Mouse (Mus musculus) forebrain, embryonic 14.5 days (tissue): ENCODE measurements around the gene Tnni2. TPM values are rescaled to one million over a fixed set of nuclear protein-coding genes. Genes with fewer than 3 reads are reported as not detected.

ENCODE experiments used
- ATAC-seq: fragments of 200-750 bp; cut with Nextera tagmentation; 2 replicates; pipeline ENCODE4 v1.8.0; 2017; ENCODE audit warnings: mild to moderate bottlenecking, moderate library complexity
- DNase-seq: peaks from one replicate; pipeline ENCODE4 v3.0.0-alpha.2; 2015; ENCODE audit warnings: low spot score
- H3K27ac ChIP-seq: fragments of 300-500 bp; sonication (generic); 2 replicates; pipeline ENCODE4 v1.5.1; 2014; ENCODE audit warnings: low read depth, mild to moderate bottlenecking, control low read depth, low read length, moderate library complexity
- H3K27me3 ChIP-seq: fragments of 300-500 bp; sonication (generic); replicated peaks from 2 replicates; pipeline ENCODE4 v1.6.1; 2014; ENCODE audit warnings: low read length, control low read depth, mixed read lengths; ENCODE audit not compliant: control insufficient read depth, insufficient read depth
- H3K36me3 ChIP-seq: fragments of 300-500 bp; sonication (generic); 2 replicates; pipeline ENCODE4 v1.6.1; 2014; ENCODE audit warnings: low read length, control low read depth; ENCODE audit not compliant: control insufficient read depth, insufficient read depth
- H3K4me1 ChIP-seq: fragments of 300-500 bp; sonication (generic); 2 replicates; pipeline ENCODE4 v1.6.1; 2014; ENCODE audit warnings: antibody characterized with exemption, low read length, control low read depth; ENCODE audit not compliant: control insufficient read depth, insufficient read depth
- H3K4me2 ChIP-seq: fragments of 300-500 bp; sonication (generic); 2 replicates; pipeline ENCODE4 v1.6.1; 2014; ENCODE audit warnings: mild to moderate bottlenecking, control low read depth, low read length
- H3K4me3 ChIP-seq: fragments of 300-500 bp; sonication (generic); 2 replicates; pipeline ENCODE4 v1.5.1; 2014; ENCODE audit warnings: low read depth, low read length, control low read depth
- H3K9ac ChIP-seq: fragments of 300-500 bp; sonication (generic); 2 replicates; pipeline ENCODE4 v1.6.1; 2014; ENCODE audit warnings: mild to moderate bottlenecking, low read length, control low read depth, moderate library complexity
- H3K9me3 ChIP-seq: fragments of 300-500 bp; sonication (generic); replicated peaks from 2 replicates; pipeline ENCODE4 v1.6.1; 2016; ENCODE audit warnings: low read length, control low read depth, mixed read lengths; ENCODE audit not compliant: control insufficient read depth
- WGBS: fragments of 180-500 bp; shearing (Covaris S2); extraction: QIAGEN DNeasy Blood & Tissue Kit; methylation state at CpG from one replicate; pipeline ENCODE4 v1.1.7; 2014; 5-methylcytosine and 5-hydroxymethylcytosine counted together
- polyA plus RNA-seq: library from polyadenylated mRNA; unstranded; fragments of >200 nt; fragmentation: Nextera tagmentation; extraction: Ambion mirVana; gene quantifications from 2 replicates; pipeline ENCODE4 v1.2.1, GENCODE M21; 2014

Tnni2 gene
- polyA plus RNA-seq, 1 experiment from 2014 or later: 0.67 TPM

DNA sequence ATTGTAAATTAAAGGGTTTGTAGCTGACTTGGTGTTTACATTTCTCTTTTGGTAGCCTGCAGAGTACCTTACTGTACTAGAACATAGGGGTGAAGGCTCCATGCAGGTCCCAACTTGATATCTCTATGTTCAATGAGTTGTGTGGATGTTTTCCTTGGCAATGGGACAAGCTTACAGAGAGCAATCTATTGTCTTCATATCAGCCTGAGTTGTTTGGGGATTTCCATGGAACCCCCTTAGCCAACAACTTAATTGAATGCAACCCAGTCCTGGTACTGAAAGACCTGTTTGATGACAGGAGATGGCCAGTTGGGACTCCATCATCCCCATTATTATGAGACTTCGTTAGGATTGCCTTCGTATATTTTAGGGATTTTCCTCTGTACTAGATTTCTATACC is 23.6 kb upstream of the Tnni2 start:
- no peaks in the 10 kb centered on the region for H3K4me1 ChIP-seq
- WGBS: 89% methylated on average over 2 of the region's 2 CpGs
- H3K9ac ChIP-seq: no peak overlapping the region
- no peak overlapping the region for H3K4me3 ChIP-seq
- no peak overlapping the region for H3K27ac ChIP-seq
- H3K4me2 ChIP-seq: no peak overlapping the region
- H3K27me3 ChIP-seq: no peaks in the 10 kb centered on the region
- no peak for ATAC-seq
- DNase-seq: no peak
- H3K36me3 ChIP-seq: no peaks in the 10 kb centered on the region
- no peaks in the 10 kb centered on the region; the same call in 1 of the 2 replicates for H3K9me3 ChIP-seq

DNA sequence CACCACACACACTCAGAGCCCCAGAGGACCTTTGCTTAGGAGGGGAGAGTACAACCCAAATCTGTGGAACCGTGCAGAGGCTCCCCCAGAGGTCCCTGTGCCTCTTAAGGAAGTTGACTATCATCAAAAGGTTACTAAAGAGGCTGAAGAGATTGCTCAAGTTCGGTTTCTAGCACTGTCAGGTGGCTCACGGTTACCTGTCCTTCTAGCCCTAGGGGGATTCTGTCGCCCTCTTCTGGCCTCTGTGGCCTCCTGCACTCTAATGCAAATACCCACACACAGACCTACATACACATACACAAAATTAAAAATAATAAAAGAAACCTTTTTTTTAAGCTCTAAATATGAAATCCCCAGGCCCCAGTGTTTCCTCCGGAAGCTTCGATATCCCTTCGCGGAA is 22.9 kb upstream of the Tnni2 start:
- 92% methylated on average over 8 of the region's 8 CpGs for WGBS
- no peak overlapping the region for H3K4me3 ChIP-seq
- ATAC-seq: no peak
- H3K9ac ChIP-seq: no peak overlapping the region
- DNase-seq: no peak
- no peaks in the 10 kb centered on the region for H3K36me3 ChIP-seq
- H3K9me3 ChIP-seq: no peaks in the 10 kb centered on the region; the same call in 1 of the 2 replicates
- H3K27me3 ChIP-seq: no peaks in the 10 kb centered on the region
- H3K4me2 ChIP-seq: no peak overlapping the region
- H3K27ac ChIP-seq: no peak overlapping the region
- no peaks in the 10 kb centered on the region for H3K4me1 ChIP-seq

DNA sequence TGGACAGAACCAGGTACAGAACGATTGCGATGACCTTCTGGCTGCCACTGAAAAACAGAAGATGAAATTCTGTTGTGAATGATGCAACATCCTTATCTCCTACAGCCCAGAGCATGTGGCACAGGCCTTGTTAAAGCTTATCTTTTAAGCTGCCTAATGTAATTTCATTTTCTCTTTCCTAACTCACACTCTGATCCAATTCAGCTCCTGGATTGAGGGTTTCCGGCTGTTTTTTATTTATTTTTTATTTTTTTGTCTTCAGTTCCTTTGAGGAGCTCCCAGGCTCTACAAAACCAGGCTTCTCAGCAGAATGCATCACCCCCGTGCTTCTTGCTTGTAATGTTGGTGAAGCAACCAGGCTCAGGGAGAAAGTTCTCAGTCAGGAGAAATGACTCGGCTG is 21.7 kb upstream of the Tnni2 start:
- no peak for ATAC-seq
- Histone ChIP-seq H3K9ac (no peak overlapping the region), H3K36me3 (no peaks in the 10 kb centered on the region), H3K27me3 (no peaks in the 10 kb centered on the region), H3K4me2 (no peak overlapping the region), H3K9me3 (no peaks in the 10 kb centered on the region; the same call in 1 of the 2 replicates), H3K4me3 (no peak overlapping the region), H3K4me1 (no peaks in the 10 kb centered on the region), H3K27ac (no peak overlapping the region)
- 81% methylated on average over 5 of the region's 5 CpGs for WGBS
- DNase-seq: no peak

DNA sequence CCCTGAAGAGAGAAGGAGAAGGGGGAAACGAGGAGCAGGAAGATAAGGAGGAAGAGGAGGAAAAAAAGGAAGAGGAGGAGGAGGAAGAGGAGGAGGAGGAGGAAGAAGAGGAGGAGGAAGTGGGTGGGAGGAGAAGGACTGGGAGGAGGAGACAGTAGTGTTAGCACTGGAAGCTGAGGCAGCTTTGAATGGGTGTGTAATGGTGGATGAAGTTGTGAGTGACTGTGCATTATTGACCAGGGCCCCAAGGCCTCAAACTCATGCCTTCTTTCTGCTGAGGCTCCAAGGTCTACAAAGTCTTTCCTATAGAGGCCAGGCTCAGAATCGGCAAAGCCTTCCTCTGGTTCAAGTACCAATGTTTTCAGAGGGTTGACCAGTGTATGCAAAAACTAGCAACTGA is 19.8 kb upstream of the Tnni2 start:
- DNase-seq (no peak), ATAC-seq (no peak)
- 72% methylated on average over 2 of the region's 2 CpGs for whole genome bisulfite sequencing
- Histone ChIP-seq H3K27ac (no peak overlapping the region), H3K9me3 (no peaks in the 10 kb centered on the region; the same call in 1 of the 2 replicates), H3K36me3 (no peaks in the 10 kb centered on the region), H3K4me2 (no peak overlapping the region), H3K4me1 (no peaks in the 10 kb centered on the region), H3K9ac (no peak overlapping the region), H3K27me3 (no peaks in the 10 kb centered on the region), H3K4me3 (no peak overlapping the region)

DNA sequence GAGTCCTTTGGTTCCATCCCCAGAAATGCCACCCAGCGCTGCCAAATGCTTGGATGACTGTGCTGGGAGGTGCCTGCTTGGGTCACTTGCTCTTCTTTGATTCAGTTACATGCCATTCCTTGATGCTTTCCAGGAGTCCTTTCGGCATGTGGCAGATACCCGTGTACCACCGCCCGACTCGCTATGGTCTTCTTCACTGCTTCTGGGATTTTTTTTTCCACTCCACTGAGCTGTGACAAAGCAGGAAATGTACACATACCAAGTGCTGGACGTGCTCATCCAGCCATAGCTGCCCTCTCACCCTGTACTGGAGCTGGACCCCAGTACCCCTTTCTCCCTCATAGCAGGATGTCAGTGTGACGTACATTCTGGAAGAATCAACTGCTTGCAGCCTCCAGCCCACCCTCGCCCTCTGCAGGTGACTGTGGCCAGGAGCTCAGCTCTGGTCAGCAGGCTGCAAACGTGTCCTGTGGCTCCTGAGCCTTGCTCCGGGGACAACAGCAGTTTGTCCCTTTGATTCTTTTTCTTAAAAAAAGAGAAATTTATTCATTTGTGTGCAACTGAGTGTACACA is 15.9 kb upstream of the Tnni2 start:
- Histone ChIP-seq H3K9ac (no peak overlapping the region), H3K27me3 (no peaks in the 10 kb centered on the region), H3K4me3 (no peak overlapping the region), H3K27ac (no peak overlapping the region), H3K9me3 (no peaks in the 10 kb centered on the region), H3K36me3 (no peaks in the 10 kb centered on the region), H3K4me1 (peaks cover 9% of the 10 kb centered on the region), H3K4me2 (no peak overlapping the region)
- ATAC-seq: no peak
- no peak for DNase-seq
- WGBS: 58% methylated on average over 11 of the region's 11 CpGs

DNA sequence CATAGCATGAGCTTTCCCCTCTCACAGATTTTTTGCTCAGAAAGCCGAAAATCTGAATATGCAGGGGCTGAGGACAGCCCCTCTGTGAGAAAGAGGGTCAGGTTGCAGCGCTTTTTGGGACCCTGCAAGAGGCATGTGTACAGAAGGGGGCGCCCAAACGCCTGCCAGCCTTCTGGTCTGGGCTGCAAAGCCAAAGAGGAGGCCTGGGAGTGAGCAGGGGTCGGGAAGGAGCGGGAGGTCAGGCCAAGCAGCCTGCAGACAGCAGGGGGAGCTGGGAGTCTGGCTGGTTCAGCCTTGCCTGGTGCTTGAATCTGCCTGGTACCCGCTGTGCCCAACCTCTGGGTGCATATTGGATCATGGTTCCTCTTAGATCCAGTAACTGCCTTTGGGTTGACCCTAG is 13.4 kb upstream of the Tnni2 start:
- ATAC-seq (no peak), DNase-seq (peak; percentile 48)
- WGBS: 5% methylated on average over 7 of the region's 7 CpGs
- peaks cover 10% of the 10 kb centered on the region for H3K4me1 ChIP-seq
- no peaks in the 10 kb centered on the region for H3K9me3 ChIP-seq
- H3K36me3 ChIP-seq: no peaks in the 10 kb centered on the region
- H3K9ac ChIP-seq: no peak overlapping the region
- no peaks in the 10 kb centered on the region for H3K27me3 ChIP-seq
- H3K27ac ChIP-seq: no peak overlapping the region
- H3K4me2 ChIP-seq: no peak overlapping the region
- H3K4me3 ChIP-seq: no peak overlapping the region

DNA sequence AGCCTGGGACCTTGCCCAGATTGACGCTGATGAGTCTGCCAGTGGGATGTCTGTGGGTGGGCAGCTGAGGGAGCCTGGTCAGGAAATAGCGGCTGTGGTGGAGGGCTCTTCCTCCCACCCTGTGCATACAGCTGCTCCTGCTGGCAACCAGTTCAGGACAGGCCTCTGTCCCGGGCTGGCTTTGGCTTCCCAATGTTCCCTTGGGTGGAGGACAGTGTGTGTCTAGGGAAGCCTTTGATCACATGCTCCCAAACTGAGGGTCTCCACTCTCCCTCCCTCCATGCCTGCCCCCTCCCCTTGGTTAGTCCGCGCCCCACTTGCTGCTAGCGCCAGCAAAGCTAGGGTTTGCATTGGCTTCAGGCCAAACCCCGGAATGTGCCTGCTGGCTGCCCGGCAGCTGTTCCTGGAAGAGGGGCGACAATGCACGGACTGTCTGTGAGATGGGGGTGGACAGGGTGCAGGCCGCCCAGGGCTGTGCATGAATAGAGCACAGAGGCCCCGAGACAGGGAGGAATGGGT is 11.4 kb upstream of the Tnni2 start:
- Histone ChIP-seq H3K4me1 (peaks cover 10% of the 10 kb centered on the region), H3K4me3 (no peak overlapping the region), H3K9ac (no peak overlapping the region), H3K27me3 (no peaks in the 10 kb centered on the region), H3K4me2 (no peak overlapping the region), H3K27ac (peak overlapping the region; percentile 23; the same call in 1 of the 2 replicates), H3K36me3 (no peaks in the 10 kb centered on the region), H3K9me3 (no peaks in the 10 kb centered on the region)
- ATAC-seq (peak; percentile 89), DNase-seq (peak; percentile 71)
- WGBS: 18% methylated on average over 12 of the region's 12 CpGs

DNA sequence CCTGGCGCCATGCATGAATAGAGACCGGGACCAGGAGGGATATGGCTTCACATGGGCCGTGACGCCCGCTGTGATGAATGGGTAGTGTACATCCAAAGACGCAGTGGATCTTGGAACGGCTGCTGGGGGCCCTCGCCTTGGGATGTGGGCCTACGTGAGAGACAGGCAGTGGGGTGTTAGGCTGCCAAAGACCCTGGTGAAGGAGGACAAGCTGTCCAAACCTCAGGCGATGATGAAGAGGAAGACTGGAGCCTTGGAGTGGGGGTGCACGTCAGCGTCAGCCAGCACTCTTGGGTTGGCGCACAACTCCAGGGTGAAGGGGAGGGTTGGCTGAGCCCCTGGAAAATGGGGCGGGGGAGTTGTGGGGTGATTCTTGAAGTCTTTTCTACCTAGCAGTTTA is 10.5 kb upstream of the Tnni2 start:
- H3K4me2 ChIP-seq: no peak overlapping the region
- H3K27ac ChIP-seq: no peak overlapping the region
- 91% methylated on average over 14 of the region's 14 CpGs for WGBS
- H3K4me3 ChIP-seq: no peak overlapping the region
- no peaks in the 10 kb centered on the region for H3K36me3 ChIP-seq
- ATAC-seq (no peak), DNase-seq (no peak)
- H3K4me1 ChIP-seq: peaks cover 10% of the 10 kb centered on the region
- no peaks in the 10 kb centered on the region for H3K27me3 ChIP-seq
- no peak overlapping the region for H3K9ac ChIP-seq
- H3K9me3 ChIP-seq: no peaks in the 10 kb centered on the region

DNA sequence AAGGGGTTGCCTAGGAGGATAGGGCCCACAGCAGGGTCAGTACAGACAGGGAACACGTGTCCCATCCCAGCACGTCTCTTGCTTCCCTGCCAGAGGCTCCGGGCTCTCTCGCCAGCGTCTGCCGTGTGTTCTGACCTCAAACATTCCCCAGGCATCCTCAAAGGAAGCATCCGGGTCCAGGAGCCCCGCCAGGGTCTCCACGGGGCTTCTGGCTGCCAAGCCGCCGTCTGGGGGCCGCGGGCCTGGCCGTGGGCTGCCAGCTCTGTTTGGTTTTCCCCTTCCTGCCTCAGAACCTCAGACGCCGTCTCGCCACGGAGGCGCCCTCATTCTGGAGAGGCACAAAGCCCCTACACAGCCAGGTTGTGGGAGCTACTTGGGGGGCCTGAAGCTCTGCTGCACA is 8.0 kb upstream of the Tnni2 start:
- Histone ChIP-seq H3K27ac (no peak overlapping the region), H3K9me3 (no peaks in the 10 kb centered on the region), H3K27me3 (no peaks in the 10 kb centered on the region), H3K4me3 (no peak overlapping the region), H3K36me3 (no peaks in the 10 kb centered on the region), H3K9ac (no peak overlapping the region), H3K4me1 (peaks cover 10% of the 10 kb centered on the region), H3K4me2 (no peak overlapping the region)
- DNase-seq (no peak), ATAC-seq (no peak)
- 60% methylated on average over 19 of the region's 19 CpGs for WGBS
